Mouse (Mus musculus) right cerebral cortex, adult 2 months (tissue): Measurements from ENCODE around the gene Nxph4.

Experiments used
- DNase-seq, 2 experiments: peaks; one replicate each; pipeline ENCODE4 v3.0.0; 2021 to 2022; ENCODE audit warnings: low spot score in 2 of 2

Gene Nxph4

GRCm38 (mm10) chr10:127515271-127515982 is 18.9 kb downstream of the Nxph4 start:
- no peak for DNase-seq

GRCm38 (mm10) chr10:127514764-127515163 is 19.6 kb downstream of the Nxph4 start, which contains the start of gene Ndufa4l2:
Gene Ndufa4l2, plus strand, starts transcription at chr10:127514967.
- DNase-seq, result no peak

- no peak for DNase-seq
Observed at GRCm38 (mm10) chr10:127514111-127514698, 20.2 kb downstream of the Nxph4 start.

GRCm38 (mm10) chr10:127513501-127514091 is 20.8 kb downstream of the Nxph4 start:
- DNase-seq, result no peak

GRCm38 (mm10) chr10:127512813-127513212 is 21.5 kb downstream of the Nxph4 start:
- peak; percentile 97 to 98 for DNase-seq

GRCm38 (mm10) chr10:127512307-127512666 is 22.1 kb downstream of the Nxph4 start:
- no peak for DNase-seq

- peak; percentile 92 to 93 for DNase-seq
Observed at GRCm38 (mm10) chr10:127511634-127512306, 22.6 kb downstream of the Nxph4 start.

- no peak for DNase-seq
Observed at GRCm38 (mm10) chr10:127510895-127511617, 23.3 kb downstream of the Nxph4 start.

- DNase-seq, result no peak
Observed at GRCm38 (mm10) chr10:127509837-127510701, 24.3 kb downstream of the Nxph4 start.

GRCm38 (mm10) chr10:127509051-127509836 is 25.1 kb downstream of the Nxph4 start:
- DNase-seq, result peak; percentile 87 to 88

GRCm38 (mm10) chr10:127508239-127508638 is 26.1 kb downstream of the Nxph4 start:
- DNase-seq, result peak; percentile 68 to 82

GRCm38 (mm10) chr10:127500894-127501893 is 33.2 kb downstream of the Nxph4 start, which contains the start of gene Stac3:
Gene Stac3, plus strand, starts transcription at chr10:127501686.
- no peak for DNase-seq

- no peak for DNase-seq
Observed at GRCm38 (mm10) chr10:127500042-127500441, 34.3 kb downstream of the Nxph4 start.

- DNase-seq, result no peak
Observed at GRCm38 (mm10) chr10:127499516-127499915, 34.8 kb downstream of the Nxph4 start.

GRCm38 (mm10) chr10:127496156-127496555 is 38.2 kb downstream of the Nxph4 start:
- no peak for DNase-seq

- DNase-seq, result no peak
Observed at GRCm38 (mm10) chr10:127492118-127492517, 42.2 kb downstream of the Nxph4 start.

GRCm38 (mm10) chr10:127491128-127491512 is 43.2 kb downstream of the Nxph4 start:
- DNase-seq, result no peak
